Mouse (Mus musculus) common myeloid progenitor, adult 5-6 weeks (primary cell): ENCODE measurements around the gene Eif3i. TPM values are rescaled to one million over a fixed set of nuclear protein-coding genes. Genes with fewer than 3 reads are reported as not detected.
A peak's percentile ranks its signal among the peaks of the same experiment; 100 is the strongest.

Experiments used
- ATAC-seq: replicated peaks from 2 replicates; pipeline ENCODE4 v1.8.0; 2016; ENCODE audit warnings: low read depth, mild to moderate bottlenecking, moderate TSS enrichment, inconsistent platforms; ENCODE audit not compliant: poor library complexity, severe bottlenecking
- total RNA-seq: library from RNA; stranded (forward); fragments of 200-1000, 187-1606 nt; gene quantifications from 2 replicates; pipeline ENCODE4 v1.2.3, GENCODE M21; 2017

The Eif3i gene
- 256 and 262 TPM in 2 replicates for total RNA-seq

- ATAC-seq: peak; percentile 99
These were observed at the start of gene Eif3i, which contains the start of gene Tmem234 for GRCm38 (mm10) chr4:129600233-129601158. Eif3i (minus strand) TSS chr4:129600648. Tmem234 (plus strand) TSS chr4:129600668.

GRCm38 (mm10) chr4:129648656-129649055 is 48.2 kb upstream of the Eif3i start:
- ATAC-seq: no peak

- no peak for ATAC-seq
These were observed 44.8 kb upstream of the Eif3i start for GRCm38 (mm10) chr4:129645204-129645603.

GRCm38 (mm10) chr4:129641756-129642155 is 41.3 kb upstream of the Eif3i start:
- no peak for ATAC-seq

GRCm38 (mm10) chr4:129640638-129641467 is 40.4 kb upstream of the Eif3i start, which contains the start of gene Txlna:
Txlna (minus strand) TSS chr4:129641065.
- ATAC-seq: peak; percentile 87

- ATAC-seq: 0 out of 2 replicates have a peak, but pooled peaks have one; percentile 8
These were observed 39.7 kb upstream of the Eif3i start for GRCm38 (mm10) chr4:129640101-129640637.

- no peak for ATAC-seq
These were observed 38.8 kb upstream of the Eif3i start for GRCm38 (mm10) chr4:129639221-129639620.

GRCm38 (mm10) chr4:129633852-129634251 is 33.4 kb upstream of the Eif3i start:
- ATAC-seq: no peak

GRCm38 (mm10) chr4:129631867-129632266 is 31.4 kb upstream of the Eif3i start:
- ATAC-seq: no peak

GRCm38 (mm10) chr4:129630944-129631343 is 30.5 kb upstream of the Eif3i start:
- ATAC-seq: no peak

- ATAC-seq: no peak
These were observed 25.6 kb upstream of the Eif3i start for GRCm38 (mm10) chr4:129626035-129626434.

- no peak for ATAC-seq
These were observed 25.0 kb upstream of the Eif3i start for GRCm38 (mm10) chr4:129625496-129625895.

GRCm38 (mm10) chr4:129625029-129625370 is 24.6 kb upstream of the Eif3i start:
- ATAC-seq: peak; percentile 59

GRCm38 (mm10) chr4:129624281-129625028 is 24.0 kb upstream of the Eif3i start:
- ATAC-seq: peak; percentile 91

- ATAC-seq: peak; percentile 8
These were observed 23.2 kb upstream of the Eif3i start, which contains the start of gene Ccdc28b for GRCm38 (mm10) chr4:129623681-129624091. Ccdc28b (minus strand) TSS chr4:129623947.

GRCm38 (mm10) chr4:129622803-129623535 is 22.5 kb upstream of the Eif3i start:
- no peak for ATAC-seq

- ATAC-seq: no peak
These were observed 21.8 kb upstream of the Eif3i start for GRCm38 (mm10) chr4:129622120-129622802.

GRCm38 (mm10) chr4:129621283-129621841 is 20.9 kb upstream of the Eif3i start:
- no peak for ATAC-seq
